Mouse (Mus musculus) inflammation-experienced regulatory T-cells, adult 6 months (primary cell): ENCODE data around the gene Ice1. TPM values are rescaled to one million over a fixed set of nuclear protein-coding genes. Genes with fewer than 3 reads are reported as not detected.

Source experiments
- ATAC-seq: one replicate; pipeline ENCODE4 v1.8.0; 2017
- polyA plus RNA-seq, 3 experiments: library from polyadenylated mRNA; unstranded; fragments of 100-300 nt; shearing (Covaris generic); gene quantifications; one replicate each; pipeline ENCODE4 v1.2.1; 2017

Gene Ice1
- 10 to 100 TPM; 11.1 to 28.4 (median 20.2) TPM for polyA plus RNA-seq

DNA sequence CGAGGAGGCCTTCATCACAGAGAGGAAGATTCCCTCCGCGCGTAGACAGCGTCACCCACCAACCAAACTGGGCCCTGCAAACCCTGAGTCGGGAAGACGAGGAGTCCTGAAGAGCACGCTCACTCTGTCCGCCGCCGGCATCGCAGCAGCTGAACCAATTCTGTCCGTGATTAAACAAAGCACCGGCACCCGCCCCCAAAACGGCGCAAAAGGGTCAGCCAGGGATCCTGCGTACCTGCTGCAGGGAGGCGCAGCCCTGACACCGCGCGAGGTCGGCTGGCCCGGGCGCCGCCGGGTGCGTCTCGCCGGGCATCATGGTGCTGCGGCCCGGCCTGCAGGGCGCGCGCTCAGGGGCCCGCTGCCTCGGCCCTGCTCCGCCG, at the start of gene Ice1:
TSS of gene Ice1 (minus strand) at position 353 of the 380 bp plus-strand sequence.
- peak; percentile 46 for ATAC-seq

DNA sequence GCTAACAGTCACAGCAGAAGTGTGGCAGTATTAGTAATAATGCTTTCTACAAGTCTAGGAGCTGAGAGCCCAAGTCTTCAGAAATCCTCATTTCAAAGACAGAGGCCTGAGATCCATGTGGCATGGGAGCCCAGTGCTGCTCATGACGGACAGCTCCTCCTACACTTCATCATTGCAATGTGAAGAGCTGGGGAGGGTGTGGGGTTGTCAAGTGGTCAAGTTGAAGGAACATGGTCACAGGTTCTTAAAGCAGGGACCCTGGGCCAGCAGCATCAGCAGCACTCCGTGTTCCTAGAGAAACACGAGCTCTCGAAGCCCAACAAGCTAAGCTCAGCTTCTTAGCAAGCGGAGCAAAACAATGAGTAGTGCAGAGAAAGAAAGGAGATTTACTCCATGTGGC, 48.4 kb upstream of the Ice1 start:
- ATAC-seq = no peak

DNA sequence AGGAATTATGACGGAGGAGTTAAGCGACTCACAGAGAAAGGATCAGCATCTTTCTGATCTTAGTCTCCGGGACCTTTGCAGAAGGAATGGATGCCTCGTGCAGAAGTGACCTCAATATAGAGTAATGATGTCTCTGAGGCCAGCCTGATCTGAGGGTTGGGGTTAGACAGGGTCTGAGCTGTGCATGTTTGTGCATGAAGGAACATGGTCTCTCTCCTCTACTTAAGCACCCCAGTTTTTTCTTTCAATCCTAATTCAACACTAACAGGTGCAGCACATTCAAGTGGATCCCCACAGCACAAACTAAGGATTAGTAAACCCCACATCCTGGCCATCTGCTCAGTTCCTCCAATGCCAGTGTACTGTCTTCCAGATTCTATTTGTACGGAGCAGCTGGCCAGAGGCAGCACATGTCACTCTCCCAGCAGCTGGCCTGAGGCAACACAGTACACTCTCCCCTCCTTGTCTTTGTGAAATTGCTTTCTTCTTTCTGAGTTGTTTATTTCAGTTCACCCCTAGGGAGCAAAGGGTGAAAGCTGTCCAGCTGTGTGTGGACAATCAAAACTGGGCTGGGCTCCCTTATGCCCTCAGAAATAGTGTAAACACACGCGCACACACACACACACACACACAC, 47.7 kb upstream of the Ice1 start:
- no peak for ATAC-seq

DNA sequence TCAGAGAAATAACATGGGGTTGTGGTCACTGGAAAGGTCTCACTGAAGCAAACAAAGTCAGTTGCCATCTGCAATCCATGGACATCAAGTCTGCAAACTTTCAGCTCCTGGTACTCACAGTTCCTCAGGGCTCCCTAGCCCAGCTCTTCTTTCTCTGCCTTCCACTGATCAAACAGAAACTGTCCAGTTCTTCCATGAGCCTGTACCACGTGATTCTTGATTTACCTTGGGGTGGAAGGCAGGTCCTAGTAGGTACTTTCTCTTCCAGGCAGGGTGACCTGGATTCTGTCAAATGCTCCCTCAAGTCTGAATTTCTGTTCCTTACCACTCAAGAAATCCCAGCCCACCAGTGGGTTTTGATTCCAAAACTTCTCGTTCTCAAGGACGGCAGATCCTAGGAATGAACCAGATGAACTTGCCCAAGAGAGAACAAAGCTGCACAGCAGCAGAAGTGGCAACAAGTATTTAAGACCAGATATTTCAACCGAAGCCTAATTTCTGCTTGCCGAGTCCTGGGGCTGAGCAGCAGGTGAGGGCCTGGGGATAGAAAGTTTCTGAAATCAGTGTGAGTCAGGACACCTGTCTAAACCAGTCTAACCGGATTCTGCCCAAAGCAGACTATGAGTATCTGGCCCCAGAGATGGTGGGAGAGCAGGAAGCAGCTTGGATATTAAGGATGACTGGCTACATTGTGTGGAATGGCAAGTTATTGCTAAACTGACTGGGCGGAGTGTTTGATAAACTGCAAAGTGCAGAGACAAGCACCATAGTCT, 44.2 kb upstream of the Ice1 start:
- ATAC-seq = no peak

DNA sequence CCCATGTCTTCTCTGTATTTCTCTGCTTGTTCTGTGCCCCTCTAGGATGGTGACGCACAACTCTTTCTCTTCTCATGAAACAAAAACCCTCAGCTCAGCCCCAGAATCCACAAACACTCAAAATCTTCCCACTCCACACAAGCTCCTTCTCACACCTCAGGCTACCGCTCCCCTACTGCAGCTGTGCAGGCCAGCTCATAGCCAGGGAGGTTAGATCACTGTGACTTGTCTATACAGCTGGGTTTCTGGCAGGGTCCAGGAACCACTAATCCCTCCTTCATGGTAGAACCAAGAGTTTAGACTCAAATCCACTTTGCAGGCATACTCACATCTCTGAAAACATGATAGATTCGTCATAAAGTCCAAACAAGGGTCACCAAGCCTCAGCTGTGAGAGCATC, 42.9 kb upstream of the Ice1 start:
- no peak for ATAC-seq

DNA sequence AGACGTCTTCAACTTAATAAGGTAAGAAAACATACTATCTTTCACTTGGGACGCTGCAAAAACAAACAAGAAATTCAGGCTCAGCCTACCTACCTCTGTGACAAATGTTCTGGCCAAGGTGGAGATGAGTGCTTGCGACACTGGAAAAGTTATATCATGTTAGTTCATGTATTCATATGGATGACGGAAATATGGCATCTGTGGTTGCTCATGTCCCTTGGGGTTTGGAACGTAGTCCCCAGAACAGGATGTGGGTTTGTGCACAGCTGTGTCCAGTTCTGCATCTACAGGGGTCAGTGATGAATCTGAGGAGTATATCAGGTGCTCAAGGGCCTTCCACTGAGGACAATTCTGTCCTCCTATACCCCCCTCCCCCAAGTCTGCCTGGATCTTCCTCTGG, 40.3 kb upstream of the Ice1 start:
- no peak for ATAC-seq

DNA sequence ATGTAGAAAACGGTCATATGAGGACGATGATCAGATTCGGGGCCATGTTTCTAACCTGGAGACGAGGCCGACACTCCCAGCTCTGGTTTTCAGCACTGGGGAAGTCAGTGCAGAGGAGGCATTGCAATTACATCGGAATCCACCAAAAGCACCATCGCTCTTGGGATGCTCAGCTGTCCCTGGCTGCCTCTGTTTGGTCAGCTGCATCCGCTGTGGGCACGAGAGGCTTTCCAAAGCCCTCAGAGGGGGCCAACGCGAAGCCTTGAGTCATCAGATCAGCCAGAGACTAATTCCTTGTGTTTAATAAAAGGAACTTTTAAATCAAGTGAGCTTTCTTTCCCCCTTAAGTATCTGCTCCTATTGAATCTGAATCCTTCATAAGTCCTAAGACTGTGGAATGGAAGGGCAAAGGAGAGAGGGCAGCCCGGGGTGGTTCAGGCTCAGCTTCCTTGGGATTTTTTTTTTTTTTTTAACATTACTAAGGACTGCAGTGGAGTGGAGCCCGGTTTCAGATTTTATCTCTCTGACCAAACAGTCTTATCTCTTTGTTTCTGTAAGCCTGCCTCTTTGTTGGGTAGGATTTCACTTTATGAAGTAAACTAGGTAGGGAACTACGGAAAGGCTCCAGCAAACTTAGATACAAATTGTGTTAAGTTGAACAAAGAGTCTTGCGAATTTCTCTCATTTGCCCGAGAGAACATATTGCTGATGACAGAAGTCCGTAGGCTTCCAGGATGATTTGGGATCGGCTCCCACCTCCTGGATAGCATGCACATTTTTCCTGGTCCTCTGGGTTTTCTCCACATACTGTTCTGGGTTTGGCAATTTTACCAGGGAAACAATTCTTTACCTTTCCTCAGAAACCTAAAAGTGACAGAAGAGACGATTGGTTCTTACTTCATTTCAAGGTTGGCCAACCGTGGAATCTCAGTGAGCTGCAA, 39.1 kb upstream of the Ice1 start:
- no peak for ATAC-seq

DNA sequence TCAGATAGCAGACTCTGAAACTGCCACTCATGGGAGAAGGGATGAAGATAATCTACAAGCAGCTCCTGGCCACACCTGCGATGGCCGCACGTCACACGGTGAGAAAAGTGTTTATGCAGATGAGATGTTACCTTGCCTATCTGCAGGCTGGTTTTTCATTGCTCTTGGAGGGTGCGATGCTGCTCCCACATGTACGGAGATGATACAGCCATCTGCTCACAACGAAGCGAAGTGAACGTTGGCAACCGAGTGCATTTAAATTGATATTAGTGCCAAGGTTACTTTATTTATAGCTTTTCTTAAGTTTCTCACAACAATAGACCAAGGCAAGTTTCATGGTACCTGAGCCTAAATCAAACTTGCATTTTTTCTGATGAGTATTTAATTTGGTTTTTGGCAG, 37.6 kb upstream of the Ice1 start:
- no peak for ATAC-seq

DNA sequence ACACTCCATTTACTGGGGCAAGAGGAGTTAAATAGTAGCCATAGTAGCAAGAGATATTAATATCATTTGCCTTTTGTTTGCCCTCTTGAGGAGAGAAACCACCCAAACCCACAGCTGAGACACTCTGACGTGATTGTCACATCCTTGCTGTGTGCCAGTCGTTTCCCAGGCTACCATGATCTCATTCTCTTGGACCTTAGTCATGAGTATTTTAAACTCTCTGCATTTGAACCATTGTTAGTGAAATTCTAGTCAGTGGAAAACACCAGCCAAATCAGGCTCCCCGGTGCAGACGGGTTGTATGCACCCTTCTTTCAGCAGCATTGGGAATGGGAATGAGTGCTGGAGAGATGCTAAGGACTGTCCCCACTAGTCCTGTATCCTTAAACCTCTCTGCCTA, 32.6 kb upstream of the Ice1 start:
- ATAC-seq = no peak

DNA sequence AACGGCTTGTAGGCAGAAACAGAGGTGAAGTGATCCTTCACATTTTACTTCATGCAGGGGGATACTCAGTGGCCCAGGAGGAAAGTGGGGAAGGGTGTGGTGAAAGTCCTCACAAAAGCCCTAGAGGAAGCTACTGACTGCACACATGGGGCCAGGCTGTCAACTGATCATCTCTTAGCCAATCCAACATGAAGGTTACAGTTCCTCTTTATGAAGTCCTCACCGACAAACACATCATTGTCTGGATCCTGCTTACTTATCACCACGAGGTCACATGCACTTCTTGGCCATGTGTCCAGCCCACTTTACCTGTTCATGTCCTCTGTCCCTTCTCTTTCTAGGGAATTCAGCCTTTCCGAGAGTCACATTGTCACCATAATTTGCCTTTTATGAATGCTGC, 22.3 kb upstream of the Ice1 start:
- no peak for ATAC-seq

DNA sequence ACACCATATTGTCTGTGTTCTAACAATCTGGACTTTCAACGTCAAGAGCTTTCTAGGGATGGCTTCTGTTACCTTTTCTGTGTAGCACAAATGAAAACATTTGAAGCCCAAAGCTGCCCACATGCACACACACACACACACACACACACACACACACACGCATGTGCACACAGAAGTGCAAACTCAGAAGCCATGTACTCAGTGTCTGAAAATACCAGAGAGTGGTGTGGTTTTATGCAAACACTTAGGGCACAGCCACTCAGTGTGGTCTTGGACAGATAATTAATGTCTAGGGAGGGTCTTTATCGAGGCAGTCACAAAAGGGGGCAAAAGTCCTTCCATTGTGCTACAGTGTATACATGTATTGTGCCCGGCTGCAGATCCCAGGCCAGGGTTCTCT, 19.3 kb upstream of the Ice1 start:
- ATAC-seq = no peak

DNA sequence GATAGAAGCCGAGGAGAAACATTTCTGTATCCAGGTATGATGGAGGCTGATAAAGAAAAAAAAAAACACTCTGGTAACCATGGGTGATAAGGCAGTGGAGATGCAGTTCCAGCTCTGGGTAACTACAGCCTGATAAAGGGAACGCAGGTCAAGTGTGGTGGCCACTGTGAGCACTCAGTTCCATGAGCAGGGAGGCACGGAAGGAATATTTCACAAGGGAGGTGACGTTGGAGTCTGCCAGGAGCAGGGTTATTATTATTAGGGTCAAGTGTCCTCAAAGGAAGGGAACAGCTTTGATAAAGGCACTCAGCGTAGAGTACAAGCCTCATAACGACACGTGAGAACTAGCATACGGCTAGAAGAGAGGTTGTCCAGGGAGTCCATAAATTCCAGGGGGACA, 18.9 kb upstream of the Ice1 start:
- ATAC-seq = no peak

DNA sequence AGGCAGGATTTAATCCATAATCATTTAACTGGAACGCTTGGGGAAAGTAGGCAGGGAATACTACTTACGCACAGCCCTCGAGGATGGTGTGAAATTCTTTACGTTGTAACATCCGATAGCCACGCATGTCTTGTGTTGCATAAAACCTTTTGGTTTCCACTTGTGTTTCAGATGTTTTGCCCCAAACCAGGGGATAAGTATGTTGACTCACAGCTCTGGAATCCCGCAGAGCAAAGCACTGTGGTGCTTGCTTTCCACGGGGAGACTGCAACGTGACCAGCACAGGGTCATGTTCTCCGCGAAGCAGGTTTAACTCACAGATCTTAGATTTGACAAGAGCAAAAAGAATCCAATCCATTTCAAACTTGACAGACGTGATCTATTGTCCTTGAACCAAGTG, 18.1 kb upstream of the Ice1 start:
- ATAC-seq = no peak

DNA sequence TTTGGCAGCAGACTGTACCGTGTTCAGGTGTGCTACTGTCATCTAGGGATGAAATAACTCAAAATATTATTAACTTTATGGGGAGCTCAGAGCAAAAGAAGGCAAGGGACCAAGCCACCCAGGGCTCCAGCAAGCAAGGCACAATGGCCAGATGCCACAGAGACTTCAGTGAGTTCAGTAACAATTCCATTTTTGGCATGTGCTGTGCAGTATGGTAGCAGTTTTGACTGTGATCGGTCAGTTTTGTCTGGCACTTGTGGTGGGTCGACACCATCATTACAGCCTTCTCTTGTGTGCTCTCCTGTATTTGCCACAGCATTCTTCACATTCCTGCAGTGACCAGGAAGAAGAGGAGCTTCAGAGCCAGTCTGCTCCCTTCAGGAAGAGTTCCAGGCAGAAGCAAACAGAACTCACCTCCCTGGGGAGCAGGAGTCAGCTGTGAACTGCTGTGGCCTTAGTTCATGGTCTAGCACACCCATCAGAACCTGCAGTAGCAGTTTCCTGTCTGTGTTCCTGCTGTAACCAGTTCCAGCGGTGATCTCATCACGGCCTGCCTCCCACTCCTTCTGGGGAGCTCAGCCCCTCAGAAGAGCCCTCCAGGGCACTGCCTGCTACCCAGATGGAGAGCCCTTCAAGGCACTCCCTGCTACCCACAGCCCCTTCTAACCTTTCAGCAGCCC, 16.8 kb upstream of the Ice1 start:
- peak; percentile 32 for ATAC-seq

DNA sequence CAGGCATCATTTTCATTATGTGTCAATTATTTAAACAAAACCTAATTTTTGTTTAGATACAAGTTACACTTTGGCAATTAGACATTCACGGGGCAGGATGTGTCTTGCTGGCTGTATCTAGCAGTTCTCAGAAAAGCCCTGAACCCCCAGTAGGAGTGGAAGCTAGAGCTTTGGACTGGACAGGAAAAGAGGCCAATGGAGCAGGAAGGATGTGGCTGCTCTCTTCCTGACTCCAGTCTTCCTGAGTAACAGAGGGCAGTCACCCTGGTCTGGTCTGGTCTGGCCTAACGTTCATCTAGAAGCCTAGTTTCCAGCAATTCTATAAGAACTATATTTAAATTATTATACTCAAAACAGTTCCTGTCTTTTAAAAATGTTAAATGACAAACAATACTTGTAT, 16.0 kb upstream of the Ice1 start:
- no peak for ATAC-seq

DNA sequence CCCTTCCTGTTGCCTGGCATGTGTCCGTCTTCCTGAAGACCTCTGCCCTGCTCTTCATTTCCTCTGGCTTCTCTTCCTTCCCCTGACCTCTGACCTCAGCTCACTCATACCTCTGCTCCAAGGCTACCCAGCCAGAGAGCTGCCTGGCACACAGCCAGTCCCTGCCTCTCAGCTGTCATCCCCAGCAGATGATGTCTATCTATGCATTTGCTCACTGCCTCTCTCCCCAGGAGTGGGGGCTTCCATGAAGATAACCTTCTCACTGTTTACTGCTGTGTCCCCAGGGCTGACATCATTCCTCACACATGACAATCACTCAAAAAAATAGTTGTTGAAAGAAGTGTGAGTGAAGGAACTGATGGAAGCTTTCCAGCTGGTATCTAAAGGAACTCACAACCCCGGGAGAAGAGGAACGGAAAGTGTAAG, 12.6 kb upstream of the Ice1 start:
- ATAC-seq = no peak

DNA sequence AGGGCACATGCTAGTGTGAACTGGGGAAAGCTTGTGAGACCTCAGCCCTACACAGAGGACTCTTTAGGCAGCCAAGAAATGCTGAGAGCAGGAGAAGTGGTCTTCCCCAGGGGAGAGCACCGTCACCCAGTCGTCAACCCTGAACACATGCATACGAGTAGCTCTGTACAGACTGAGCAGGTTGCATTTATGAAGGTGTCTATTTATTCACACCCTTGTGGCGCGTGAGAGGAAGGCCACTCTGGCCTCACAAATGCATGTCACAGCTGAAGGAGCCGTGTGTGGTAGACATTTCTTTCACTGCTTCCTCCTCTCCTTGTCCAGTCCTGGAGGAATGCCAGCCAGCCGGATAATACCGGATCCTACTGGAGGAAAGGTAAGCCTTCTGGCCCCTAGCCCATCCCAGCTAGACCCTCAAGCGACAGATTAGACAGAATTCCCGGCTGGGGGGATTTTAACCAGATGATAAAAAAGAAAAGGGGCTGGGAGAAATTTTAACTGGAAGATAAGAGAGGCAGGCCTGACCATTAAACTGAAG, 8.6 kb upstream of the Ice1 start:
- no peak for ATAC-seq

DNA sequence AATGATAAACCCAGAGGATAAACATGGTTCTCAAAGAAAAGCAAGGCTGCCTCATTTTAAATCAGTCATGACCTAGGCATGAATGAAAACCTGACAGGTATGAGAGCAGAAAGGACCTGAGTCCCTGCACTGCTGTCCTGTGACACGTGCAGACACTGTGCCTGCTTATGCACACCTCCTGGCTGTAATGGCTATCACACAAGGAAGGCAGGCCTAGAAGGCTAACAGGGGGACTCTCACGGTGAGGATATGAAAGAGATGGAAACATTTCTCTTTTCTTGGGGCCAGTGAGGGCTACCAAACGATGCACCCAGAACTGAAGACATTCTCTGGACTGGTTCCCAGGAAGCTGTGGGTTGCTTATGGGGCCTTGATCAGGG, 6.6 kb upstream of the Ice1 start:
- ATAC-seq = no peak

DNA sequence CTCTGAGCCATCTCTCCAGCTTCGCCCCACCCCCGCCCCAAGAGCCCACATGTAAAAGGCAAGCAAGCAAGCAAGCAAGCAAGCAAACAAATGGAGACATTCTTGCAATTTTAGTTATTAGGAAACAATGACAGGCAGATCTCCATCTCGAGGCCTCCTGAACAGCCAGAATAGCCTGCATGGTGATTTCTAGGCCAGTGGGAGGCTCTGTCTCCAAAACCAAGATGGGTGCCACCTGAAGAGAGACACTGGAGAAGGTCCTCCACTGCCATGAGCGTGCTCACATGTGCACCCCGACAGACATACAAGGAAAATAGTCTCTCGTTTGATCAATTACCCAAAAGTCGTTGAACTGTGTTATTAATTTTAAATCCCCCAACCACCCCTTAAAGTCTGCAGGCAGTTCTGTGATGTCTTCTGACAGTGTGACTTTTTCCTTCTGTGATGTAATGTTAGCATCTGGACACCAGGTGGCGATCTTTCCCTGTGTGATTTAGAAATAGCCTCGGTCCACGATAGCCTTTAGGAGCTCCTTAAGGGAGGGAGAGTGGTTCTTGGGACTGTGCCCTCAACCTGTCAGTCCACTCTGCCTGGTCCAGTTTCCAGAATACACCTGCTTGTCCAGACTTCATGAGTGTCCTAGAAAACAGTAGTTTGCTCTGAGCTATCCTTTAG, 6.1 kb upstream of the Ice1 start:
- ATAC-seq = peak; percentile 78

DNA sequence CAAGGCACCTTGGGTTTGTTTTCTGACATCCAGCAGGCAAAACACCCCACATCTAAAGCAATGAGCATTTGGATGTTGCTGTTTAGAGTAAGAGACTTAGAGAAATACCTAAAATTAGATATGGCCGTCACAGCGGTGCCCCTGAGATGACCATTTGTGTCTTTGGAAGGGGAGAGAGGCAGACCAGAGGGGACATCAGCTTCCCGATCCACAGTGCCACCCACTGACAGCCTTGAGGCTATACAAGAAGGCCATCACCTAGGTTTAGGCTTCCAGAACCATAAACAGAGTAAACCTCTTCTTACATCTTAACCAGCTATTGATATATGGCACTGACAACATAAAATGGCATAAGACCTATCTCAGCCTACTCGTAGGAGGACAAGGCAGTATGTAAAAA, 4.5 kb upstream of the Ice1 start:
- no peak for ATAC-seq

DNA sequence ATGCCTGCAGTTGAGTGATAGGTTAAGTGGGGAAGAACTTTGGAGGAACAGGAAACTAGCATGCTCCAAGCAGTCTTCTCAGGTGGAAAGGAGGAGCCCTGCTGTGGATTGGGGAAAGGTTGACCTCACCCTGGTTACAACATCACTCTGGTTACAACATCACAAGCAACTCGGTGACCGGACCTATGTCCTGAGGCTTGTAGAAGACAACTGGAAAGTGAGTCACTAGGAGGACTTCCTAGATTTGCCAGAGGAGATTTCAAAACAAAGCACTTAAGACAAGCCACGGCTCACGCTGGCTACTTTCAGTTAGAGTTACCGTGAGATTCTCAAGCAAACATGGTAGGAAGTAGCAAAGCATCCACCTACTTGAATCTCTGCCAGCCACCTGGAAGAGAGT, 3.9 kb upstream of the Ice1 start:
- ATAC-seq = no peak

DNA sequence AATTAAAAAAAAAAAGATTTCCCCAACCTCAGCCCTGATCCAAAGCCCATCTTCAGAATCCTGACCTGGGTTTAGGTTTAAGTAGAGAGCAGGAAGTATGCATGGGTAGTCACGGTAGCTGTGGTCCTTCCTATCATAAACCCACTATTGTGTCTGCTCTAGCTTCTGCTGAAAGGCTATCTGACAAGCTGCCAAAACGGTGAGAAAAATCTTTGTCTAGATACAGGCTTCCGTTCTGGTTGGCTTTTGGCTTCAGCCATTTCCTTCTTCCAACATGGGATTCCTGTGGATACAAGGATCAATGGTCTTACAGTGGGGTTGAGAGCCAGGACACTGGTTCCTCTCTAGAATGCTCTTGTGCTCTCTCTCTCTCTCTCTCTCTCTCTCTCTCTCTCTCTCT, 2.2 kb upstream of the Ice1 start:
- no peak for ATAC-seq
